Mouse (Mus musculus): ENCODE data around the gene Kdm5c. TPM values are rescaled to one million over a fixed set of nuclear protein-coding genes. Genes with fewer than 3 reads are reported as not detected.

The Kdm5c gene
- total and polyA plus RNA-seq, 3 experiments: 21.6 to 59.3 (median 45.2) TPM

GRCm38 (mm10) chrX:152223313-152223712 lies 9.5 kb upstream of the Kdm5c start:
- dilution Hi-C loops (cut with MboI; ENCODE audit: extremely low pct_ligation_motif_present, extremely low pct_unique_long_range_greater_than_20kb, low sequenced_read_pairs): no loop called here
- Histone ChIP-seq H3K36me3 (replicated peaks in 1 of 2; ENCODE audit: control insufficient read depth in 1 of 2, insufficient read depth in 1 of 2, low read length in 1 of 2) (peaks cover 0 to 23% of the 10 kb centered on the region in 2 experiments), H3K9me3 (replicated peaks; ENCODE audit: low read length) (no peaks in the 10 kb centered on the region), H3K9ac (ENCODE audit: insufficient read depth, low read depth) (no peak overlapping the region), H3K27ac (ENCODE audit: insufficient read depth, low read depth) (no peak overlapping the region), H3K4me2 (ENCODE audit: insufficient read depth, low read depth, poor library complexity, severe bottlenecking) (no peak overlapping the region), H3K4me1 (ENCODE audit: control insufficient read depth in 1 of 2, insufficient read depth in 2 of 2) (peaks cover 2 to 13% of the 10 kb centered on the region in 2 experiments; a peak in 3 of 4 replicates), H3K79me2 (replicated peaks; ENCODE audit: control insufficient read depth, extremely low read depth, insufficient read depth, poor library complexity, severe bottlenecking) (no peaks in the 10 kb centered on the region), H3K27me3 (replicated peaks) (no peaks in the 10 kb centered on the region), H3K4me3 (replicated peaks in 1 of 3; ENCODE audit: low read depth in 2 of 3, low read length in 2 of 3, poor library complexity in 1 of 3) (no peak overlapping the region)
- no peak for DNase-seq (ENCODE audit: extremely low read depth)
- TF ChIP-seq PAX5 (IDR thresholded peaks at IDR 0.05; ENCODE audit: low read length) (no peak), UBTF (IDR thresholded peaks at IDR 0.05; ENCODE audit: low read depth, low read length) (no peak), USF1 (IDR thresholded peaks at IDR 0.05; ENCODE audit: low read depth, low read length) (no peak), MEF2A (IDR thresholded peaks at IDR 0.05; ENCODE audit: borderline replicate concordance, low read depth, low read length) (no peak), MAX (IDR thresholded peaks at IDR 0.05; ENCODE audit: low read length) (no peak), ZKSCAN1 (IDR thresholded peaks at IDR 0.05; ENCODE audit: borderline replicate concordance, low read depth, low read length) (no peak), ETS1 (conservative IDR thresholded peaks at IDR 0.05; ENCODE audit: low read depth, low read length) (no peak), CTCF (conservative IDR thresholded peaks at IDR 0.05 in 1 of 2, IDR thresholded peaks at IDR 0.05 in 1 of 2; ENCODE audit: low read depth in 2 of 2, low read length in 2 of 2) (no peak), GABPA (IDR thresholded peaks at IDR 0.05; ENCODE audit: insufficient replicate concordance, low read depth, low read length) (no peak), CHD2 (IDR thresholded peaks at IDR 0.05; ENCODE audit: low read length) (no peak), CHD1 (IDR thresholded peaks at IDR 0.05; ENCODE audit: low read depth, low read length) (no peak)
- in situ Hi-C loops (cut with MboI; ENCODE audit: low pct_ligation_motif_present, low pct_unique_long_range_greater_than_20kb, low sequenced_read_pairs): no loop called here

GRCm38 (mm10) chrX:152224280-152224679 lies 8.5 kb upstream of the Kdm5c start:
- TF ChIP-seq KAT2A (IDR thresholded peaks at IDR 0.05; ENCODE audit: insufficient replicate concordance, low read length) (no peak), MAZ (IDR thresholded peaks at IDR 0.05; ENCODE audit: low read depth, low read length) (no peak), ZNF384 (IDR thresholded peaks at IDR 0.05; ENCODE audit: low read depth, low read length) (no peak), MYC (IDR thresholded peaks at IDR 0.05; ENCODE audit: low read depth, low read length) (no peak), NRF1 (IDR thresholded peaks at IDR 0.05; ENCODE audit: low read depth, low read length) (no peak), UBTF (IDR thresholded peaks at IDR 0.05; ENCODE audit: low read depth, low read length) (no peak), BHLHE40 (IDR thresholded peaks at IDR 0.05; ENCODE audit: low read depth, low read length) (no peak), RCOR1 (conservative IDR thresholded peaks at IDR 0.05; ENCODE audit: low read depth, low read length) (no peak), IRF4 (IDR thresholded peaks at IDR 0.05; ENCODE audit: low read depth, low read length) (no peak), USF2 (conservative IDR thresholded peaks at IDR 0.05; ENCODE audit: low read depth, low read length) (no peak), JUN (IDR thresholded peaks at IDR 0.05; ENCODE audit: insufficient read depth, low read depth, low read length) (no peak), CHD1 (IDR thresholded peaks at IDR 0.05; ENCODE audit: low read depth, low read length) (no peak), SIN3A (IDR thresholded peaks at IDR 0.05; ENCODE audit: low read length) (no peak)
- no peak overlapping the region for H3K4me2 ChIP-seq (ENCODE audit: insufficient read depth, low read depth, poor library complexity, severe bottlenecking)
- no peak overlapping the region for H3K27ac ChIP-seq (ENCODE audit: insufficient read depth, low read depth)
- no peaks in the 10 kb centered on the region for H3K79me2 ChIP-seq (replicated peaks; ENCODE audit: control insufficient read depth, extremely low read depth, insufficient read depth, poor library complexity, severe bottlenecking)
- H3K36me3 ChIP-seq (replicated peaks in 1 of 2; ENCODE audit: control insufficient read depth in 1 of 2, insufficient read depth in 1 of 2, low read length in 1 of 2): peaks cover 0 to 23% of the 10 kb centered on the region in 2 experiments
- no peak overlapping the region for H3K9ac ChIP-seq (ENCODE audit: insufficient read depth, low read depth)
- no peak for DNase-seq (ENCODE audit: extremely low read depth)
- H3K9me3 ChIP-seq (replicated peaks; ENCODE audit: low read length): no peaks in the 10 kb centered on the region
- dilution Hi-C loops (cut with MboI; ENCODE audit: extremely low pct_ligation_motif_present, extremely low pct_unique_long_range_greater_than_20kb, low sequenced_read_pairs): no loop called here
- H3K4me1 ChIP-seq (ENCODE audit: control insufficient read depth in 1 of 2, insufficient read depth in 2 of 2): peaks cover 0 to 8% of the 10 kb centered on the region in 2 experiments; a peak in 2 of 4 replicates
- no peaks in the 10 kb centered on the region for H3K27me3 ChIP-seq (replicated peaks)
- in situ Hi-C loops (cut with MboI; ENCODE audit: low pct_ligation_motif_present, low pct_unique_long_range_greater_than_20kb, low sequenced_read_pairs): no loop called here
- H3K4me3 ChIP-seq (replicated peaks in 1 of 3; ENCODE audit: low read depth in 2 of 3, low read length in 2 of 3, poor library complexity in 1 of 3): no peak overlapping the region
